Mouse (Mus musculus) thymus, adult 2 months (tissue): ENCODE measurements around the gene Zdhhc4. TPM values are rescaled to one million over a fixed set of nuclear protein-coding genes. Genes with fewer than 3 reads are reported as not detected.

Experiments used
- DNase-seq: peaks from one replicate; pipeline ENCODE4 v3.0.0; 2021
- H3K27ac ChIP-seq: fragments of 200-500 bp; 2 replicates; pipeline ENCODE4 v1.5.1; 2012; ENCODE audit warnings: low read length, control low read depth; ENCODE audit not compliant: control insufficient read depth, insufficient read depth
- H3K27me3 ChIP-seq: fragments of 200-500 bp; 2 replicates; pipeline ENCODE4 v1.6.1; 2012; ENCODE audit warnings: mild to moderate bottlenecking, low read length, moderate library complexity, mixed read lengths; ENCODE audit not compliant: control insufficient read depth, insufficient read depth
- H3K36me3 ChIP-seq: fragments of 200-500 bp; 2 replicates; pipeline ENCODE4 v1.6.1; 2012; ENCODE audit warnings: mild to moderate bottlenecking, low read length, moderate library complexity; ENCODE audit not compliant: control insufficient read depth, insufficient read depth
- H3K4me1 ChIP-seq: fragments of 200-500 bp; replicated peaks from 2 replicates; pipeline ENCODE4 v1.6.1; 2012; ENCODE audit warnings: low read length; ENCODE audit not compliant: control insufficient read depth, insufficient read depth
- H3K4me3 ChIP-seq: fragments of 200-500 bp; 2 replicates; pipeline ENCODE4 v1.5.1; 2012; ENCODE audit warnings: mild to moderate bottlenecking, low read length, control low read depth, moderate library complexity; ENCODE audit not compliant: control insufficient read depth, insufficient read depth
- CTCF ChIP-seq: fragments of 200-500 bp; IDR thresholded peaks from 2 replicates; pipeline ENCODE4 v1.5.1; 2012; ENCODE audit warnings: mild to moderate bottlenecking, control low read depth, low read length, moderate library complexity, borderline replicate concordance; ENCODE audit not compliant: control insufficient read depth, poor library complexity, insufficient read depth; ENCODE audit errors: extremely low read depth
- POLR2A ChIP-seq: fragments of 200-500 bp; IDR thresholded peaks from 2 replicates; pipeline ENCODE4 v1.6.1; 2012; ENCODE audit warnings: mild to moderate bottlenecking, low read length, control low read depth, moderate library complexity; ENCODE audit not compliant: control insufficient read depth, poor library complexity, insufficient read depth; ENCODE audit errors: extremely low read depth
- WGBS: fragments of 180-500 bp; shearing (Covaris S2); methylation state at CpG from one replicate; pipeline ENCODE4 v1.1.7; 2018; 5-methylcytosine and 5-hydroxymethylcytosine counted together
- polyA plus RNA-seq: library from polyadenylated mRNA; depleted of rRNA; stranded (reverse); fragments of >200 nt; gene quantifications from 2 replicates; pipeline ENCODE4 v1.2.3, GENCODE M21; 2012; rRNA removed

Zdhhc4 gene
- polyA plus RNA-seq, result 117 and 118 TPM in 2 replicates

DNA sequence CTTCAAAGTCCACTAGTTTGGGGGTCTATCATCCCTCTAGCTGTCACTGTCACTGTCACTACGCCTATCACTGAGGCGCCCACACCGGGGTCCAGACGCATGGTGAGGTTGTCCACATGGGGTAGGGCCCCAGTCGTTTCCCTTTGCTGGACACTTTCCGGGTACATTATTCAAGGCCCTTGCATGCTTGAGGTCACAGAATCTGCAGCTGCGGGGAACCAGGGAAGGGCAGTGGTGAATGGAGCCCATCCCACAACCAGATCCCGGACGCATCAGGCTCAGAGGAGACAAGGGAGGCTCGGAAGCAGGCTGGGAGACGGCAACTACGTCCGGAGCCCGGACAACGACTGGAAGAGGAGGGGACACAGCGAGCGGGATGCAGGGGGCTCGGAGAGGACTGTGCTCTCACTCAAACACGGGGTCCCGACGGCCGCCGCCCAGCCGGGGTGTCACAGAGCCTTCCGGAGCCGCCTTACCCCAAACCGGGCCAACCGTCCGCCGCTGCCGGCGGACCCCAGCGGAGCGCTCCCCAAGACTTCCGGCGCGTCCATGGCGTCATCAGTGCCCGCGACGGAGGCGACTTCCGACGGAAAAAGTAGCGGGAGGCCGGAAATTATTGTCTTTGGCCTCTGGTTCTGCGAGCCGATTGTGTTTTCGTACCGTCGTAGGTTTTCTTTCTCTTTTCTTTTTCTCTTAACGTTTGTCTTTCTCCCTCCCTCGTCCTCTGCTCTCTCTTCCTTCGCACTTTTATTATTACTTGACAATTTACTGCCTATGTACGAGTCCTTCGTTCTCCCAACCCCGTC is at the start of gene Zdhhc4:
Gene Zdhhc4, minus strand, starts transcription at position 567 of the 806 bp plus-strand sequence.
- under 1% methylated on average over 56 of the region's 57 CpGs for WGBS
- H3K27me3 ChIP-seq, result no peaks in the 10 kb centered on the region
- H3K4me3 ChIP-seq, result peak within 1 kb of the TSS; percentile 72
- peaks cover 9% of the 10 kb centered on the region for H3K4me1 ChIP-seq
- TF ChIP-seq CTCF (no peak), POLR2A (peak; percentile 78; the same call in 1 of the 2 replicates)
- H3K27ac ChIP-seq, result peak within 1 kb of the TSS; percentile 15
- H3K36me3 ChIP-seq, result peaks cover 9% of the 10 kb centered on the region
- peak; percentile 95 for DNase-seq

DNA sequence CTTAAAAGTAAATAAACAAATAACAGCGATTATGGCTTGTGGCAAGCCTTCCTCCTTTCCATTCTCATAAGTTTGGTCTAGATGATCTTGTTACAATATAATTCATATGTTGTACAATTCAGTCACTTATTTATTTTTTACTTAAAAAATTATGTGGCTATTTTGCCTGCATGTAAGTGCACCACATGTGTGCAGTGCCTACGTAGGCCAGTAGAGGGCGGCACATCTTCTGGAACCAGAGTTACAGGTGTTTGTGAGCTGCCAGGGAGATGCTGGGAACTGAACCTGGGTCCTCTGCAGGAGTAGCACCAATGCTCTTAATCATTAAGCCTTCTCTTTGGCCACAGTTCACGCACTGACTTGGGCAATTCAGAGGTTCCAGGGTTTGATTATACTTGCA is 47.1 kb upstream of the Zdhhc4 start:
- H3K27ac ChIP-seq, result no peak overlapping the region
- no peak overlapping the region for H3K4me3 ChIP-seq
- TF ChIP-seq POLR2A (no peak), CTCF (no peak)
- 90% methylated on average over 4 of the region's 4 CpGs for WGBS
- no peak for DNase-seq
- H3K27me3 ChIP-seq, result peaks cover 2% of the 10 kb centered on the region; the same call in 1 of the 2 replicates
- H3K4me1 ChIP-seq, result no peaks in the 10 kb centered on the region
- H3K36me3 ChIP-seq, result no peaks in the 10 kb centered on the region

DNA sequence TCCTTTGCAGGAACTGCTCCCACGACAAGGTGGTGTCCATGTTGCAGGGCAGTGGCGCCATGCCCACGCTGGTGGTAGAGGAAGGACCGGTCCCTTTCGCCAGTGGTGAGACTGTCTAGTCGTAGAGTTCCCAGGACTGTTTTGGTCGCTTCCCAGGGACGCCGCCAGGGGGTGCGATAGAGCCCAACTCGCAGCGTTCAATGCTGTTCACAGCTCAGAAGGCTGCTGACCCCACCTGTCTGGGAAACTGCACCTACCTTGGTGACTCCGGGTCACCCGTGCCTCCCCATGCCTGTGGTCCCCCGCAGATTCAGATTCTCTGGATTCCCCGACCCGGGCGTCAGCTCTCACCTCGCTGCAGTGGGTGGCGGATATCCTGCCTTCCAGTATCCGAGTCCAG is 46.2 kb upstream of the Zdhhc4 start:
- Histone ChIP-seq H3K36me3 (no peaks in the 10 kb centered on the region), H3K4me3 (no peak overlapping the region), H3K27me3 (peaks cover 2% of the 10 kb centered on the region; the same call in 1 of the 2 replicates), H3K27ac (no peak overlapping the region), H3K4me1 (no peaks in the 10 kb centered on the region)
- TF ChIP-seq CTCF (peak; percentile 87; the same call in 1 of the 2 replicates), POLR2A (no peak)
- WGBS, result 8% methylated on average over 21 of the region's 21 CpGs
- DNase-seq, result peak; percentile 70

DNA sequence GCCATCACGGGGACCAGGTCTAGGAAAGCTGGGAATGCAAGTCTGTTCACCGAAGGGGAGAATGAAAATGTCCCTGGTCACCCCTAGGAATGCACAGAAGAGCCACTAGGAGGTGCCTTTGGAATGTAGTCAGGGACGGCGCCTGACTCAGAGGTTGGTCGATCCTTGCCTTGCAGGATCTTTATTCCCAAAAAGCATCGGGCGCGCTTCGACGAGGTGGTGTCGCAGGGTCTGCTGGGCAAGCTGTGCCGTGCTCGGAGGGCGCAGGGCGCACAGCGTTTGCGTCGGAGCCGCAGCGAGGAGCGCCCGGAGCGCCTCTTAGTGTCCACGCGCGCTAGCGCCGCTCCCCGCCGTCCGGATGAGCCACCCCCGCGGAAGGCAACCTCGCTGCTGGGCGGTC is 43.8 kb upstream of the Zdhhc4 start:
- 3% methylated on average over 35 of the region's 35 CpGs for WGBS
- Histone ChIP-seq H3K36me3 (no peaks in the 10 kb centered on the region), H3K27ac (no peak overlapping the region), H3K27me3 (peaks cover 9% of the 10 kb centered on the region; the same call in 1 of the 2 replicates), H3K4me1 (no peaks in the 10 kb centered on the region), H3K4me3 (no peak overlapping the region)
- TF ChIP-seq CTCF (no peak), POLR2A (no peak)
- no peak for DNase-seq

DNA sequence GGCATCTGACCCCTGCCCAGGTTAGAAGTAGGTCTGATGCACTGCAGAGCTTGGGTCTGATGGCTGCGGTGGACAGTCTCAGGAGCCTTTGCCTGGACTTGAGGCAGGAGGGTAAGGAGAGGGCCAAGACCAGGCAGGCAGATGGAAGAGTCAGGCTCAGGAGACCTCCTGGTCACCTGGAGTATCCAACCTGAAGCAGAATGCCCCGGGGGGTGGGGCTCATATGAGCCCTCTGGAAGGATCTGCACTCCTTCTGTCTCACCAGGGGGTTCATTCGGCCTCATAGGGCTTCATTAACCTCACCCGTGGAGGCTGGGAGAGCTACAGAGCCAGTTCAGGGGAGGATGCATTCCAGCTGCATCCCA is 42.1 kb upstream of the Zdhhc4 start:
- no peak for DNase-seq
- no peak overlapping the region for H3K4me3 ChIP-seq
- no peaks in the 10 kb centered on the region for H3K4me1 ChIP-seq
- TF ChIP-seq CTCF (no peak), POLR2A (no peak)
- peaks cover 9% of the 10 kb centered on the region; the same call in 1 of the 2 replicates for H3K27me3 ChIP-seq
- no peaks in the 10 kb centered on the region for H3K36me3 ChIP-seq
- WGBS, result 69% methylated on average over 4 of the region's 4 CpGs
- H3K27ac ChIP-seq, result no peak overlapping the region

DNA sequence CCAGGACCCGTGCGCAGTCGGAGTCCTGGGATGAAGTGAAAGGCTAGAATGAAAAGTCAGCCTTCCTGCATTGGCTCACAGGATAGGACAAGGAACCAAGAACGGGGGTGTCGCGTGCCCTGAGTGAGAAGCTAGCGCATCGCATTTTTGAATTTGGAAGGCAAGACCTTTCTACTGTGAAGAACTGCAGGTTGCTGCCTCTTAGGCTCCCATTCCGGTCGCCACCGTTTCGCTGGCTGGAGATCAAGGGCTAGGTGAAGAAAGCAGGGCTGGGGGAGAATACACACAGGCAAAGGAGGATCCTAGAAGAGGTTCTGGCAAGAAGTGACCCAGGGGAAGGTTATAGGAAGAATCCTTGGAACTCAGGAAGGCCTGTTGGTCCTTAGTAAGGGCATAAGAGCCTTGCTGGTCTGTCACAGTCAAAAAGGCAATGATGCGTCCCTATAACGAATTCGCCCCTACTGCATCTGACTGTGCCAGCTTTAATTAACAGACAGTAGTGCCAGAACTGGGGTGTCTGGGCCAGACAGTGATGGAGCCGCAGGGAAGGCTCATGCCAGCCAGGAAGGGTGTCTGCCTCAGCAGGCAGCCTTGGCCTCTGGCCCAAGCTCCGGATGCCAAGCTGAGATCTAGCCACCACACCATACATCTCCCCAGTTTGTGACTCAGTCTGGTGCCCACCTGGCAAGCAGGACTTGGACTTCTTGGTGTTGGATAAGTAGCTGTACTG is 41.5 kb upstream of the Zdhhc4 start:
- WGBS, result 36% methylated on average over 17 of the region's 17 CpGs
- Histone ChIP-seq H3K36me3 (no peaks in the 10 kb centered on the region), H3K4me1 (no peaks in the 10 kb centered on the region), H3K27me3 (peaks cover 9% of the 10 kb centered on the region; the same call in 1 of the 2 replicates), H3K4me3 (no peak overlapping the region), H3K27ac (no peak overlapping the region)
- no peak for DNase-seq
- TF ChIP-seq CTCF (no peak), POLR2A (no peak)
